Mouse (Mus musculus) heart, postnatal 0 days (tissue): ENCODE measurements around the gene Golm1.

Experiments used
- CTCF ChIP-seq: IDR thresholded peaks from 2 replicates; pipeline ENCODE4 v1.5.1; 2016; ENCODE audit warnings: antibody characterized with exemption, control low read depth, low read depth
- EP300 ChIP-seq: IDR thresholded peaks from 2 replicates; pipeline ENCODE4 v1.6.1; 2016; ENCODE audit warnings: antibody characterized with exemption, low read depth

DNA sequence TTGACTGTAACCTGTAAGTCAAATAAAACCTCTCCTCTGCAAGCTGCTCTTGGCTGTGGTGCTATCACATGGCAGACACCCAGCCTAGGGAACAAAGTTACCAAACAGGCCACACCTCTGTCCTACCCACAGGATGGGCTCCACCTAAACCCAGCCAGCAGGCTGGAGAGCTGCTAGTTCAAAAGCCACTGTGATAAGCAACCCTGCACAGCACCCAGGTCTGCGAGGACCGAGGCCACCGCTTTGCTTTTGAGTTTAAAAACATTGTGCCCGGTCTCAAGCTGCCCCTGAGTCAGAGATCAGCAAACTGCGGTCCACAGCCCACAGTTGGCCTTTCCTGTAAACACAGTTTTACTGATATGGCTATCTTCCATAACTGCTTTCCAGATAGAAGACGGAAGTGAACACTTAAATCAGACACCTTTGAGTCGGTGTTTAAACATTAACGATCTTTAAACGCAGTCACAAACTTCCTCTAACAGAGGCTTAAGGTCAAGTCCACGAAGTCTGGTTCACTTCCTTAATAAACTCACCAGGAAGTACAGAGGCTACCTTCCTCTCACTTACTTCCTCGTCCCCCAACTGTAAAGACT lies 7.0 kb downstream of the Golm1 start:
- no peak for TF ChIP-seq CTCF
- no peak for TF ChIP-seq EP300
